Mouse (Mus musculus) 3T3-L1 (cell line): Measurements from ENCODE around the gene N6amt1.

Experiments
- DNase-seq: peaks from one replicate; pipeline ENCODE4 v3.0.0-alpha.2; 2015; ENCODE audit warnings: low read depth, low spot score

N6amt1 gene

GRCm38 (mm10) chr16:87354075-87354583, at the start of gene N6amt1:
Gene N6amt1 (plus strand): TSS chr16:87354185.
- peak; percentile 96 for DNase-seq

GRCm38 (mm10) chr16:87305251-87306011, 48.6 kb upstream of the N6amt1 start:
- peak; percentile 10 for DNase-seq

GRCm38 (mm10) chr16:87307109-87307735, 46.8 kb upstream of the N6amt1 start:
- DNase-seq = peak; percentile 86

GRCm38 (mm10) chr16:87310659-87311058, 43.3 kb upstream of the N6amt1 start:
- no peak for DNase-seq

GRCm38 (mm10) chr16:87318200-87318811, 35.7 kb upstream of the N6amt1 start:
- no peak for DNase-seq

- no peak for DNase-seq
Measured at GRCm38 (mm10) chr16:87318998-87319397, 35.0 kb upstream of the N6amt1 start.

- DNase-seq = no peak
Measured at GRCm38 (mm10) chr16:87319541-87320251, 34.3 kb upstream of the N6amt1 start.

- DNase-seq = no peak
Measured at GRCm38 (mm10) chr16:87320252-87320555, 33.8 kb upstream of the N6amt1 start.

GRCm38 (mm10) chr16:87324571-87324970, 29.4 kb upstream of the N6amt1 start:
- DNase-seq = no peak

- DNase-seq = no peak
Measured at GRCm38 (mm10) chr16:87329986-87330385, 24.0 kb upstream of the N6amt1 start.

GRCm38 (mm10) chr16:87334756-87335155, 19.2 kb upstream of the N6amt1 start:
- no peak for DNase-seq

GRCm38 (mm10) chr16:87341043-87341572, 12.9 kb upstream of the N6amt1 start:
- no peak for DNase-seq

- DNase-seq = peak; percentile 91
Measured at GRCm38 (mm10) chr16:87348133-87348532, 5.9 kb upstream of the N6amt1 start.

GRCm38 (mm10) chr16:87351386-87352105, 2.4 kb upstream of the N6amt1 start:
- no peak for DNase-seq

- DNase-seq = no peak
Measured at GRCm38 (mm10) chr16:87353605-87354004, 380 bp upstream of the N6amt1 start.

GRCm38 (mm10) chr16:87354748-87355147, 763 bp downstream of the N6amt1 start:
- DNase-seq = no peak

- DNase-seq = no peak
Measured at GRCm38 (mm10) chr16:87360096-87360495, 6.1 kb downstream of the N6amt1 start.

GRCm38 (mm10) chr16:87364231-87364630, 10.2 kb downstream of the N6amt1 start:
- no peak for DNase-seq

GRCm38 (mm10) chr16:87366035-87366434, 12.1 kb downstream of the N6amt1 start:
- DNase-seq = no peak

- DNase-seq = no peak
Measured at GRCm38 (mm10) chr16:87366445-87366844, 12.5 kb downstream of the N6amt1 start.

GRCm38 (mm10) chr16:87382996-87383395, 29.0 kb downstream of the N6amt1 start:
- DNase-seq = peak; percentile 62
